Mouse (Mus musculus) hindbrain, embryonic 11.5 days (tissue): Measurements from ENCODE around the gene Col25a1. TPM values are rescaled to one million over a fixed set of nuclear protein-coding genes. Genes with fewer than 3 reads are reported as not detected.

ENCODE experiments used
- ATAC-seq: fragments of 200-750 bp; cut with Nextera tagmentation; 2 replicates; pipeline ENCODE4 v1.8.0; 2017; ENCODE audit warnings: mild to moderate bottlenecking, moderate TSS enrichment, moderate library complexity; ENCODE audit not compliant: low FRiP score
- DNase-seq: peaks from one replicate; pipeline ENCODE4 v3.0.0-alpha.2; 2015; ENCODE audit warnings: low spot score
- H3K27ac ChIP-seq: fragments of 300-500 bp; sonication (generic); 2 replicates; pipeline ENCODE4 v1.5.1; 2014; ENCODE audit warnings: mild to moderate bottlenecking, low read depth, low read length
- H3K27me3 ChIP-seq: fragments of 300-500 bp; sonication (generic); 2 replicates; pipeline ENCODE4 v1.6.1; 2014; ENCODE audit warnings: mild to moderate bottlenecking, low read length, moderate library complexity, mixed read lengths; ENCODE audit not compliant: control insufficient read depth, insufficient read depth
- H3K36me3 ChIP-seq: fragments of 300-500 bp; sonication (generic); 2 replicates; pipeline ENCODE4 v1.6.1; 2014; ENCODE audit warnings: mild to moderate bottlenecking, low read length, moderate library complexity, mixed read lengths; ENCODE audit not compliant: control insufficient read depth, insufficient read depth
- H3K4me1 ChIP-seq: fragments of 300-500 bp; sonication (generic); replicated peaks from 2 replicates; pipeline ENCODE4 v1.6.1; 2014; ENCODE audit warnings: low read length, mixed read lengths; ENCODE audit not compliant: control insufficient read depth, insufficient read depth
- H3K4me2 ChIP-seq: fragments of 300-500 bp; sonication (generic); replicated peaks from 2 replicates; pipeline ENCODE4 v1.6.1; 2014; ENCODE audit warnings: mild to moderate bottlenecking, low read depth, low read length
- H3K4me3 ChIP-seq: fragments of 300-500 bp; sonication (generic); 2 replicates; pipeline ENCODE4 v1.5.1; 2014; ENCODE audit warnings: low read depth, low read length
- H3K9ac ChIP-seq: fragments of 300-500 bp; sonication (generic); 2 replicates; pipeline ENCODE4 v1.6.1; 2014; ENCODE audit warnings: low read depth, low read length
- H3K9me3 ChIP-seq: fragments of 300-500 bp; sonication (generic); 2 replicates; pipeline ENCODE4 v1.6.1; 2016; ENCODE audit warnings: low read length; ENCODE audit not compliant: control insufficient read depth
- WGBS: fragments of 180-500 bp; shearing (Covaris S2); extraction: QIAGEN DNeasy Blood & Tissue Kit; methylation state at CpG from one replicate; pipeline ENCODE4 v1.1.7; 2014; 5-methylcytosine and 5-hydroxymethylcytosine counted together
- polyA plus RNA-seq: library from polyadenylated mRNA; unstranded; fragments of >200 nt; fragmentation: Nextera tagmentation; extraction: Ambion mirVana; gene quantifications from 2 replicates; pipeline ENCODE4 v1.2.1, GENCODE M21; 2014

Col25a1 gene
- polyA plus RNA-seq, 1 experiment from 2014 or later = 5.3 TPM

DNA sequence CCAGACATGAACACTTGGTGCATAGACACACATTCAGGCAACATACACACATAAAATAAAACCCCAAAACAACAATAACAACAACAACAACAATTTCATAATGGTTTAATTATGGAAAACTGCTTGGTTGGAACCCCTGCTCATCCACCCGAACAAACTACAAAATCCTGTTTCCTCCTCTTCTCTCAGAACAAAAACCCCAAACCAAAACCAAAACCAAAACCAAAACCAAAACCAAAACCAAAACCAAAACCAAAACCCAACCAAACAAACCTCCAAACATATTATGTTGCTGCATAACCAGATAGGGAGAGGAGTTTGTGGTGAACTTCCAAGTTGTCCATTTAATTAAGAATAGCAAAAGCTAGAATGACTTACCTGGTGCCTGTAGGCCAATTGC is 17.9 kb downstream of the Col25a1 start:
- no peak overlapping the region for H3K4me3 ChIP-seq
- no peak overlapping the region for H3K4me2 ChIP-seq
- H3K4me1 ChIP-seq = no peaks in the 10 kb centered on the region
- DNase-seq (no peak), ATAC-seq (no peak)
- no peaks in the 10 kb centered on the region for H3K9me3 ChIP-seq
- H3K9ac ChIP-seq = no peak overlapping the region
- H3K27ac ChIP-seq = no peak overlapping the region
- 90% methylated on average over 1 of the region's 1 CpGs for WGBS
- H3K36me3 ChIP-seq = no peaks in the 10 kb centered on the region
- no peaks in the 10 kb centered on the region for H3K27me3 ChIP-seq

DNA sequence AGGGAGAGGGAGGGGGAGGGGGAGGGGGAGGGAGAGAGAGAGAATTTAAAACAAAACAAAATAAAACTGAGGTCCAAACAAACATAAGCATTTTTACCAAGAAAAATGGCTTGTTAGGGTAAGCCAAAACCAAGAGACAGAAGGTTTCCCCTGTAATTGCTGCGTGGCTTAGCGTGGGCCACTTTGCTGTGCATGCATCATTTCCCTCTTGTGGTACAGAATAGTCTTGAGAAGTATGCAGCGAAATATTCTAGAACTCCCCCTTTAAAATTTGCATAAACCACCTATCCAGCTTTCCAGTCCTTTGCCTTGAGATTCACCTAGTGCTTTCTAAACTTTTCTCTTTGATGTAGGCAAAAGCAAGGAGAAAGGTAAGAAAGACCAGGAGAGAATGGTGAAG is 21.8 kb downstream of the Col25a1 start:
- Histone ChIP-seq H3K27me3 (no peaks in the 10 kb centered on the region), H3K27ac (no peak overlapping the region), H3K4me2 (no peak overlapping the region), H3K4me1 (no peaks in the 10 kb centered on the region), H3K9me3 (no peaks in the 10 kb centered on the region), H3K4me3 (no peak overlapping the region), H3K9ac (no peak overlapping the region), H3K36me3 (no peaks in the 10 kb centered on the region)
- WGBS = 94% methylated on average over 3 of the region's 3 CpGs
- no peak for ATAC-seq
- no peak for DNase-seq

DNA sequence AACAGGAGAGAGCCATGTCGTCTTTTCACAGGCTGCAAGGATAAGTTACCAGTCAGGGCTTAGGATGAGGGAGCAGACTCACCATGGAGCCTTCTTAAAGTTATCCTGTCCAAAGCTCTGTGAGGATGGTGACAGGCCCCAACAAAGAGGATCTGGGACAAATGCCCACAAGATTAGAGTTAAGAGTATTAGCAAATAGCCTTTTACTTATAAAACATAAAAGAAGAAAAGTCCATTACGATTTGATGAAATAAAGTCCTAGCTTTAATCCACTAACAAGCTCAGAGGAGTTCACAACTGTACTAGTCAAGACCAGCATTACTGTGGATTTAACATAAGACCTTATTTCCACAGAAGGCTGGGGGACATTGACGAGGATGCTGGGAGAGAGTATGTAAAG is 26.2 kb downstream of the Col25a1 start:
- Histone ChIP-seq H3K27ac (no peak overlapping the region), H3K4me2 (no peak overlapping the region), H3K4me1 (no peaks in the 10 kb centered on the region), H3K9me3 (no peaks in the 10 kb centered on the region), H3K27me3 (no peaks in the 10 kb centered on the region), H3K9ac (no peak overlapping the region), H3K36me3 (no peaks in the 10 kb centered on the region), H3K4me3 (no peak overlapping the region)
- ATAC-seq (no peak), DNase-seq (no peak)
- 73% methylated on average over 3 of the region's 3 CpGs for WGBS

DNA sequence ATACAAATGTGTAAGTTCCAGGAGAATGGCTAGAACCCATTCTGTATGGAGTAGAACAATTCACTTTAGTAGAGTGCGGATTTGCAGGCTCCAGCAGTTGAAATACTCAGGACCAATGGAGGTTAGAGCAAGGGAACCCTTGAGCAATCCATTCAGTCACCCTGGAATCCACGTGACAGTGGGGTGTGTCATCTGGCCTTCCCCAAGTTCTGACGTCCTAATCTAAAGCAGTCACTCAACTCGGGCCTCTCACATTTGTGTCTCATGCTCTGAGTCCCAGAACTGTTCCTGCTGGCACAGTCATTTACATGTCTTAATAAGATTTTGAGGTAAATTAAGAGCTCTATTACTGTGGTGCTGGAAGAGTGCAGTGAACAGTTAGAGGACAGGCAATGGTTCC is 28.6 kb downstream of the Col25a1 start:
- Histone ChIP-seq H3K27me3 (no peaks in the 10 kb centered on the region), H3K9ac (no peak overlapping the region), H3K36me3 (no peaks in the 10 kb centered on the region), H3K4me2 (no peak overlapping the region), H3K9me3 (no peaks in the 10 kb centered on the region), H3K4me1 (no peaks in the 10 kb centered on the region), H3K27ac (no peak overlapping the region), H3K4me3 (no peak overlapping the region)
- no peak for ATAC-seq
- WGBS = 79% methylated on average over 4 of the region's 4 CpGs
- DNase-seq = no peak

DNA sequence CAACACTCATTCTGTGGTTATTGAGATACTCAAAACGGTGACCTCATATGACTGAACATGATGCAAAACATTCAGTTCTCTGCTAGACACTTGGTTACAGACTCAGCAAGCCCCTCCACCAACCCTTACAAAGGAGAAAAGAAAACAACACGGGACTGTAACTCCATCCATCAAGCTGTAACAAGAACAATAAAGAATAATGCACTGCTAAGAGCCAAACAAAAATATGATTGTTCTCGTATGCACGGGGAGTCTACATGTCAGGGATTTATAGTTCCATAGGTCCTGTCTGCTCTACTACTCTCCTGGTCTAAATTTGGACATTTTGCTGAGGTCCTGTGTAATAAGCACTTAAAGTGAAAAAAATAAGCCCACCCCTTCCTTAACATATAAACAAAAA is 29.6 kb downstream of the Col25a1 start:
- Histone ChIP-seq H3K27me3 (no peaks in the 10 kb centered on the region), H3K9me3 (no peaks in the 10 kb centered on the region), H3K4me2 (no peak overlapping the region), H3K9ac (no peak overlapping the region), H3K4me1 (no peaks in the 10 kb centered on the region), H3K4me3 (no peak overlapping the region), H3K27ac (no peak overlapping the region), H3K36me3 (no peaks in the 10 kb centered on the region)
- 47% methylated on average over 4 of the region's 4 CpGs for WGBS
- ATAC-seq (peak; percentile 67), DNase-seq (peak; percentile 19)

DNA sequence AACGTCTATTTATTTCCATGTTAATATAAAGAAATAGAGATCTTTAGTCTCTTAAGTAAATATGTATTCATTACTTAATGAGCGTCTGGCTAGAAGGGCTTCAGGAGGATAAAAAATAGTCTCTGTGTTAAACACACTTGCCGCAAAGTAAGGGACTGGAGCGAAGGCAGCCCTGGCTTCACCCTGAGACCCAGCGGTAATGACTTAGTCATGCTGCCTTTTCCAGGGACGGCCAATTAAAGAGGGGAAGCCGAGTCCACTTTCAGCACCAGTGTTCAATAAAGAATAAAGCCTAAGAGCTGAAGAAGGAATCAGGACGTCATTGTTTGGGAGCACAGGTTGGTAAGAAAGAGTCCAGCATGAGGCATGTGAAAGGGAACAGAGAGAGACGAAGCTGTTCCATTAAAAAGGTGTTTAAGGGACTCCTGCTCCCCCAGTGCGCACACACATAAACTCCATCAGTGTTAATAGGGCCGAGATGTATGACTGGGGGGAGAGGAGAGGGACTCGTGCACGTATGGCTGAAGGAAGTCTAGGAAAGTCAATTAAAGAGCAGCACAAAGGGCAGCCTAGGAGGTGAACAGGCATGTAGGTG is 30.1 kb downstream of the Col25a1 start:
- DNase-seq = peak; percentile 28
- WGBS = 53% methylated on average over 13 of the region's 13 CpGs
- no peak overlapping the region for H3K27ac ChIP-seq

DNA sequence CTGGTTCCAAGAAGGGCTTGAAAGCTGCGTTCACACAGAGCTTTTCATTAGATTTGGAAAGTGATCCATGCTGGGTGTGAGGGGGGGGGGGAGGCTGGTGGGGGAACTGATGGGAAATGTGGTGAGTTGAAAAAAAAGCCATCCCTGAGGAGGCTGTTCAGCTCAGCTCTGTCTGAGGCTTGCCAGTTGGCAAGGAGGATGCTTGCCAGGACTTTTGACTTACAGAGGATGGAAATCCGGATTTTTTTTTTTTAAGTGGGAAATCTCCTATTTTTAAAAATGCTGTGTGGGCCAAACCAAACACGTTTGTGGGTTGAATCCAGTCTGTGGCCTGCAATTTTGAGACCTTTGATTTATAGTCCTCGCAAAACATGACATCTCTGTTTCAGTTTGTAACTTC is 35.6 kb downstream of the Col25a1 start:
- Histone ChIP-seq H3K27me3 (no peaks in the 10 kb centered on the region), H3K27ac (no peak overlapping the region), H3K4me3 (no peak overlapping the region), H3K4me1 (no peaks in the 10 kb centered on the region), H3K9me3 (no peaks in the 10 kb centered on the region), H3K36me3 (no peaks in the 10 kb centered on the region), H3K9ac (no peak overlapping the region), H3K4me2 (no peak overlapping the region)
- 79% methylated on average over 4 of the region's 4 CpGs for WGBS
- ATAC-seq (no peak), DNase-seq (no peak)

More for the DNA sequence above, 30.1 kb downstream of the Col25a1 start:
- no peaks in the 10 kb centered on the region for H3K36me3 ChIP-seq
- H3K4me2 ChIP-seq = no peak overlapping the region
- H3K4me3 ChIP-seq = no peak overlapping the region
- no peaks in the 10 kb centered on the region for H3K9me3 ChIP-seq
- H3K9ac ChIP-seq = no peak overlapping the region
- ATAC-seq = 0 out of 2 replicates have a peak, but pooled peaks have one; percentile 45
- no peaks in the 10 kb centered on the region for H3K27me3 ChIP-seq
- no peaks in the 10 kb centered on the region for H3K4me1 ChIP-seq

DNA sequence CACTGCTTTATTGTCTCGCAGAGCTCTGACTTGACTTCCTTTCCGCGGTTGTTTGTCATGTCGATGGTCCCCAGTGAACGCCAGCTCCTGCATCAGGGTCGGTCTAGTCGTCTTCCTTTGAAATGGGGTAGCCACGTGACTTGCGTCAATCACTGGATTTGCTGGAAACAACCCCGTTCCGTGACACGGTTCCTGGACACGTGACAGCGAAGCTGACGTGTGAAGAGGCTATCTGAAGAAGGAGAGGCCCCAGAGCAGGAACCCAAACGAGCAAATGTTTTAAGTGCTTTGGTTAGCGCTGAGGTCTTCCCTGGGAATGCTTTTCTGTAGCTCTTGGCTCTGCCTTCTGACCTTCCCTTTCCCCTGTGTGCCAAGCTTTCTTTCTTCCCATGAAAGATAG is 41.5 kb downstream of the Col25a1 start:
- Histone ChIP-seq H3K4me3 (no peak overlapping the region), H3K4me1 (no peaks in the 10 kb centered on the region), H3K27ac (no peak overlapping the region), H3K4me2 (no peak overlapping the region), H3K9ac (no peak overlapping the region), H3K9me3 (no peaks in the 10 kb centered on the region), H3K36me3 (no peaks in the 10 kb centered on the region), H3K27me3 (no peaks in the 10 kb centered on the region)
- WGBS = 79% methylated on average over 17 of the region's 17 CpGs
- DNase-seq (no peak), ATAC-seq (no peak)

DNA sequence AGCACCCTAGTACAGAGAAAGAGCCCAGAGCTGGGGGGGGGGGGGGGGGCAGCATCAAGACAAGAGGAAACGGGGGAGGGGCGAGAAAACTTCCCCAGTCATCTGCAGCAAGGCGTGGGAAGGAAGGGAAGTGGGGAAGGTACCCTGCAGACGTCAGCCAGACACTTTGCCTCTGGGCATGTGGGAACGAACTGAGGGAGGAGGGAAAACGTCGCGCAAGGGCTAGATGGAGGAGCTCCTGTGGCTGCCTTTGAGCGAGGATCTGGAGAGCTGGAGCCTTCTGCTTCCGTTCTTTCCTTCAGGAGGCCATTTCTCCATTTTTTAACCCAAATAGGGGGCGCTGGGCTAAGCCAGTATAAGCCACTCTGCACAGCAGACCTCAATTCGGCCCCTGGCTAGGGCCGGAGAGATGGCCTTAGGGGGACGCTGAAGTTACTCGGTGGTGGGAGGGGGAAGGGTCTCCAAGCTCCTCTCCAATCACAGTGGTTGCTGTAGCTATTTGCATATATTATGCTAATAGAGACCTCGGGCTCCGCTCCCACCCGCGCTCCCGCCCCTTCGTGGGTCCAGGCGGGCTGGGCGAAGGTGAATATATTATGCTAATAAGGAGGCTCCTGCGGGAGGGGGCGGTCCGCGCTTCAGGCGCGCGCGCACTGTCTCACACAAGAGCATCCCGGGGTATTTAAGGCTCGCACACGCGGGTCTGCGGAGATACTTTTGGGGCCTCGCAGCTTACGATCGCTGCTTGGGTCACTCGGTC is 49.1 kb downstream of the Col25a1 start:
- ATAC-seq (peak; percentile 98), DNase-seq (peak; percentile 80)
- H3K4me2 ChIP-seq = peak overlapping the region; percentile 88
- peak overlapping the region; percentile 12; the same call in 1 of the 2 replicates for H3K27ac ChIP-seq
- H3K4me3 ChIP-seq = peak overlapping the region; percentile 49
- H3K9me3 ChIP-seq = no peaks in the 10 kb centered on the region
- H3K9ac ChIP-seq = peak overlapping the region; percentile 44; the same call in 1 of the 2 replicates
- WGBS = under 1% methylated on average over 40 of the region's 40 CpGs
- no peaks in the 10 kb centered on the region for H3K4me1 ChIP-seq
- H3K27me3 ChIP-seq = no peaks in the 10 kb centered on the region
- no peaks in the 10 kb centered on the region for H3K36me3 ChIP-seq
